9 mouse cellular contexts compared by ENCODE assay signal in genomic region chr12:99340418-99341182, GRCm38 (mm10).
DNase-seq lines count a peak whose midpoint lies in the region; ATAC-seq and TF ChIP-seq lines count a peak whose summit lies in the region.
"Had no signal": no experiment of that assay in that cellular context is flagged by ENCODE, and none has a peak within 500 bp of the region (broad histone marks: within the 10 kb centered on the region; RNA-seq: fewer than 3 reads in every experiment).

No protein-coding gene starts in this region.

- WGBS in liver, postnatal 0 days (ENCODE audit: insufficient replicate concordance), result 78% methylated on average over 13 of the region's 13 CpGs
- 80% methylated on average over 13 of the region's 13 CpGs for WGBS in liver, embryonic 12.5 days (ENCODE audit: insufficient replicate concordance)
- WGBS in forebrain, postnatal 0 days, result 68% methylated on average over 13 of the region's 13 CpGs
- WGBS in midbrain, embryonic 10.5 days, result 80% methylated on average over 13 of the region's 13 CpGs

- peaks cover 17% of the 10 kb centered on the region for H3K4me1 ChIP-seq in liver, postnatal 0 days (ENCODE audit: insufficient read depth)
- H3K4me1 ChIP-seq in liver, embryonic 12.5 days, result peaks cover 33% of the 10 kb centered on the region
- H3K4me1 ChIP-seq in forebrain, postnatal 0 days (ENCODE audit: insufficient read depth), result peaks cover 41% of the 10 kb centered on the region
- H3K4me1 ChIP-seq in midbrain, embryonic 10.5 days, result peaks cover 95% of the 10 kb centered on the region

- no peak overlapping the region for H3K4me3 ChIP-seq in liver, postnatal 0 days (ENCODE audit: low read depth, low read length)
- H3K4me3 ChIP-seq in liver, embryonic 12.5 days, result no peak overlapping the region
- H3K4me3 ChIP-seq in forebrain, postnatal 0 days (ENCODE audit: low read depth, low read length), result no peak overlapping the region
- H3K4me3 ChIP-seq in midbrain, embryonic 10.5 days, result no peak overlapping the region

- no peak overlapping the region for H3K4me2 ChIP-seq in liver, postnatal 0 days (ENCODE audit: low read depth, low read length)
- no peak overlapping the region for H3K4me2 ChIP-seq in liver, embryonic 12.5 days
- peak overlapping the region; percentile 13 for H3K4me2 ChIP-seq in forebrain, postnatal 0 days (ENCODE audit: low read depth)
- H3K4me2 ChIP-seq: liver, embryonic 11.5 days had no signal

- H3K9ac ChIP-seq in liver, postnatal 0 days (replicated peaks), result no peak overlapping the region
- no peak overlapping the region for H3K9ac ChIP-seq in liver, embryonic 12.5 days
- peak overlapping the region; percentile 32; the same call in 1 of the 2 replicates for H3K9ac ChIP-seq in forebrain, postnatal 0 days

- DNase-seq in liver, postnatal 0 days, result no peak
- no peak for DNase-seq in forebrain, postnatal 0 days
- peak; percentile 45 for DNase-seq in midbrain, embryonic 10.5 days (ENCODE audit: low spot score)
- no peak for DNase-seq in adrenal gland, postnatal 10 days
- no peak for DNase-seq in ovary, postnatal 14 days (ENCODE audit: low spot score)
- DNase-seq in layer of hippocampus, postnatal 36 days, result no peak
- DNase-seq: kidney, adult 18-20 months had no signal

- H3K9me3 ChIP-seq in liver, postnatal 0 days (ENCODE audit: low read length), result no peaks in the 10 kb centered on the region
- no peaks in the 10 kb centered on the region for H3K9me3 ChIP-seq in liver, embryonic 12.5 days (replicated peaks)
- H3K9me3 ChIP-seq in forebrain, postnatal 0 days (ENCODE audit: low read length), result no peaks in the 10 kb centered on the region
- no peaks in the 10 kb centered on the region for H3K9me3 ChIP-seq in midbrain, embryonic 10.5 days (replicated peaks)

- ATAC-seq in liver, postnatal 0 days, result peak; percentile 22
- no peak for ATAC-seq in liver, embryonic 12.5 days
- no peak for ATAC-seq in forebrain, postnatal 0 days

- no peak for TF ChIP-seq CTCF in liver, postnatal 0 days (IDR thresholded peaks at IDR 0.05; ENCODE audit: low read depth)
- TF ChIP-seq CTCF in forebrain, postnatal 0 days (IDR thresholded peaks at IDR 0.05; ENCODE audit: low read depth), result peak; percentile 23; the same call in 1 of the 2 replicates

- no peak overlapping the region for H3K27ac ChIP-seq in liver, postnatal 0 days (ENCODE audit: low read depth)
- H3K27ac ChIP-seq in liver, embryonic 12.5 days, result no peak overlapping the region
- peak overlapping the region; percentile 91 for H3K27ac ChIP-seq in forebrain, postnatal 0 days (ENCODE audit: low read depth, low read length)
- H3K27ac ChIP-seq in midbrain, embryonic 10.5 days (replicated peaks), result peak overlapping the region; percentile 84

- no peaks in the 10 kb centered on the region for H3K27me3 ChIP-seq in liver, postnatal 0 days (ENCODE audit: insufficient read depth, low read length)
- H3K27me3 ChIP-seq in liver, embryonic 12.5 days (replicated peaks), result no peaks in the 10 kb centered on the region
- H3K27me3 ChIP-seq in forebrain, postnatal 0 days (ENCODE audit: insufficient read depth, low read length), result no peaks in the 10 kb centered on the region
- no peaks in the 10 kb centered on the region for H3K27me3 ChIP-seq in midbrain, embryonic 10.5 days (ENCODE audit: low read depth, poor library complexity, severe bottlenecking)

- no peak for TF ChIP-seq EP300 in liver, postnatal 0 days (IDR thresholded peaks at IDR 0.05; ENCODE audit: low read depth)

- H3K36me3 ChIP-seq in liver, postnatal 0 days (replicated peaks; ENCODE audit: insufficient read depth, low read length), result peaks cover 9% of the 10 kb centered on the region; the same call in 1 of the 2 replicates
- H3K36me3 ChIP-seq in liver, embryonic 12.5 days, result peaks cover 12% of the 10 kb centered on the region
- no peaks in the 10 kb centered on the region for H3K36me3 ChIP-seq in forebrain, postnatal 0 days (ENCODE audit: insufficient read depth)
- H3K36me3 ChIP-seq in midbrain, embryonic 10.5 days, result peaks cover 26% of the 10 kb centered on the region

Comparison
In these comparisons a context has a peak if more than half of its experiments do, and no peak if none do; other contexts are left out.
1. H3K27ac ChIP-seq: peak in forebrain, postnatal 0 days (single experiment) and midbrain, embryonic 10.5 days (single experiment); none in liver, postnatal 0 days (single experiment) and liver, embryonic 12.5 days (single experiment).